12 mouse cellular contexts compared by ENCODE assay signal in genomic region chr13:98317911-98318310, GRCm38 (mm10). TPM values are rescaled to one million over a fixed set of nuclear protein-coding genes. Genes with fewer than 3 reads are reported as not detected.
DNase-seq lines count a peak whose midpoint lies in the region; ATAC-seq lines count a peak whose summit lies in the region.
"Had no signal": no experiment of that assay in that cellular context is flagged by ENCODE, and none has a peak within 500 bp of the region (broad histone marks: within the 10 kb centered on the region; RNA-seq: fewer than 3 reads in every experiment).

No protein-coding gene starts in this region.

- 84% methylated on average over 6 of the region's 6 CpGs for WGBS in kidney, embryonic 15.5 days
- whole genome bisulfite sequencing in hindbrain, embryonic 12.5 days, result 90% methylated on average over 6 of the region's 6 CpGs
- WGBS in midbrain, embryonic 12.5 days, result 94% methylated on average over 6 of the region's 6 CpGs

- no peak for ATAC-seq in kidney, embryonic 15.5 days (replicated peaks; ENCODE audit: low FRiP score)
- no peak for ATAC-seq in hindbrain, embryonic 12.5 days (ENCODE audit: low FRiP score)
- no peak for ATAC-seq in midbrain, embryonic 12.5 days (ENCODE audit: low FRiP score, low read depth)

- peaks cover 20% of the 10 kb centered on the region for H3K4me1 ChIP-seq in kidney, embryonic 15.5 days
- peaks cover 12% of the 10 kb centered on the region for H3K4me1 ChIP-seq in hindbrain, embryonic 12.5 days
- H3K4me1 ChIP-seq in midbrain, embryonic 12.5 days, result peaks cover 15% of the 10 kb centered on the region

- DNase-seq in kidney, postnatal 36 days, result no peak
- DNase-seq in NIH3T3 (ENCODE audit: low read depth), result peak; percentile 61
- no peak for DNase-seq in urinary bladder, postnatal 14 days (ENCODE audit: low spot score)
- no peak for DNase-seq in thymus, postnatal 10 days (ENCODE audit: low spot score in 2 of 2)
- DNase-seq: embryo, embryonic 11 days; heart, postnatal 10 days; spleen, adult 18-20 months had no signal

- no peak overlapping the region for H3K27ac ChIP-seq in kidney, embryonic 15.5 days
- H3K27ac ChIP-seq in hindbrain, embryonic 12.5 days, result no peak overlapping the region
- no peak overlapping the region for H3K27ac ChIP-seq in midbrain, embryonic 12.5 days (replicated peaks)

- peaks cover 16% of the 10 kb centered on the region for H3K36me3 ChIP-seq in kidney, embryonic 15.5 days
- peaks cover 11% of the 10 kb centered on the region; the same call in 1 of the 2 replicates for H3K36me3 ChIP-seq in hindbrain, embryonic 12.5 days
- peaks cover 10% of the 10 kb centered on the region for H3K36me3 ChIP-seq in midbrain, embryonic 12.5 days

- peak overlapping the region; percentile 97 for H3K4me3 ChIP-seq in kidney, embryonic 15.5 days (replicated peaks)
- no peak overlapping the region for H3K4me3 ChIP-seq in hindbrain, embryonic 12.5 days
- H3K4me3 ChIP-seq in midbrain, embryonic 12.5 days, result no peak overlapping the region

- no peak overlapping the region for H3K9ac ChIP-seq in kidney, embryonic 15.5 days
- no peak overlapping the region for H3K9ac ChIP-seq in hindbrain, embryonic 12.5 days
- no peak overlapping the region for H3K9ac ChIP-seq in midbrain, embryonic 12.5 days (replicated peaks)

- no peaks in the 10 kb centered on the region for H3K27me3 ChIP-seq in kidney, embryonic 15.5 days
- H3K27me3 ChIP-seq in hindbrain, embryonic 12.5 days, result no peaks in the 10 kb centered on the region
- H3K27me3 ChIP-seq in midbrain, embryonic 12.5 days, result no peaks in the 10 kb centered on the region

- peak overlapping the region; percentile 75; the same call in 1 of the 2 replicates for H3K4me2 ChIP-seq in kidney, embryonic 15.5 days
- peak overlapping the region; percentile 63 for H3K4me2 ChIP-seq in hindbrain, embryonic 12.5 days (replicated peaks)
- H3K4me2 ChIP-seq in midbrain, embryonic 12.5 days (replicated peaks), result peak overlapping the region; percentile 72; the same call in 1 of the 2 replicates

- H3K9me3 ChIP-seq in kidney, embryonic 15.5 days (replicated peaks), result no peaks in the 10 kb centered on the region
- H3K9me3 ChIP-seq in hindbrain, embryonic 12.5 days (replicated peaks), result no peaks in the 10 kb centered on the region
- H3K9me3 ChIP-seq in midbrain, embryonic 12.5 days, result no peaks in the 10 kb centered on the region

RNA-seq across cellular contexts. Expression of gene Btf3, which starts 1.1 kb away (rescaled TPM):
- polyA plus RNA-seq in kidney, embryonic 15.5 days (2015; fragmentation: Nextera tagmentation; extraction: Ambion mirVana), result 689 and 781 TPM in 2 replicates
- 631 and 677 TPM in 2 replicates for polyA plus RNA-seq in hindbrain, embryonic 12.5 days (2016; fragmentation: Nextera tagmentation; extraction: Ambion mirVana)
- polyA plus RNA-seq in midbrain, embryonic 12.5 days (2016; fragmentation: Nextera tagmentation; extraction: Ambion mirVana), result 628 and 633 TPM in 2 replicates

RNA-seq across cellular contexts. Expression of gene Foxd1, which starts 36.1 kb away (rescaled TPM):
- 4.7 and 5.0 TPM in 2 replicates for polyA plus RNA-seq in kidney, embryonic 15.5 days (2015; fragmentation: Nextera tagmentation; extraction: Ambion mirVana)
- polyA plus RNA-seq in hindbrain, embryonic 12.5 days (2016; fragmentation: Nextera tagmentation; extraction: Ambion mirVana), result 7.0 and 9.2 TPM in 2 replicates
- polyA plus RNA-seq in midbrain, embryonic 12.5 days (2016; fragmentation: Nextera tagmentation; extraction: Ambion mirVana), result 5.2 and 6.0 TPM in 2 replicates
- polyA plus RNA-seq: urinary bladder, adult 2 months had no signal

RNA-seq across cellular contexts. Expression of gene Gm21976, which starts 38.2 kb away (rescaled TPM):
- polyA plus RNA-seq in kidney, embryonic 15.5 days (2015; fragmentation: Nextera tagmentation; extraction: Ambion mirVana), result not detected in 2 replicates
- not detected in 2 replicates for polyA plus RNA-seq in hindbrain, embryonic 12.5 days (2016; fragmentation: Nextera tagmentation; extraction: Ambion mirVana)
- not detected in 2 replicates for polyA plus RNA-seq in midbrain, embryonic 12.5 days (2016; fragmentation: Nextera tagmentation; extraction: Ambion mirVana)
- polyA plus RNA-seq: brain, embryonic 14.5 days; urinary bladder, adult 2 months had no signal

RNA-seq across cellular contexts. Expression of gene Ankra2, which starts 55.0 kb away (rescaled TPM):
- polyA plus RNA-seq in kidney, embryonic 15.5 days (2015; fragmentation: Nextera tagmentation; extraction: Ambion mirVana), result 15.0 and 15.7 TPM in 2 replicates
- polyA plus RNA-seq in hindbrain, embryonic 12.5 days (2016; fragmentation: Nextera tagmentation; extraction: Ambion mirVana), result 42.2 and 44.8 TPM in 2 replicates
- polyA plus RNA-seq in midbrain, embryonic 12.5 days (2016; fragmentation: Nextera tagmentation; extraction: Ambion mirVana), result 36.6 and 38.9 TPM in 2 replicates

RNA-seq across cellular contexts. Expression of gene Utp15, which starts 55.1 kb away (rescaled TPM):
- 33.7 and 36.7 TPM in 2 replicates for polyA plus RNA-seq in kidney, embryonic 15.5 days (2015; fragmentation: Nextera tagmentation; extraction: Ambion mirVana)
- polyA plus RNA-seq in hindbrain, embryonic 12.5 days (2016; fragmentation: Nextera tagmentation; extraction: Ambion mirVana), result 35.0 and 36.1 TPM in 2 replicates
- polyA plus RNA-seq in midbrain, embryonic 12.5 days (2016; fragmentation: Nextera tagmentation; extraction: Ambion mirVana), result 38.8 and 39.9 TPM in 2 replicates
